Mouse (Mus musculus) monocyte, adult 5-6 weeks (primary cell): ENCODE results near the gene Gpr84. TPM values are rescaled to one million over a fixed set of nuclear protein-coding genes. Genes with fewer than 3 reads are reported as not detected.
A peak's percentile ranks its signal among the peaks of the same experiment; 100 is the strongest.

ENCODE experiments used
- ATAC-seq: fragments of 153-309, 156-312 bp; replicated peaks from 2 replicates; pipeline ENCODE4 v1.8.0; 2017; ENCODE audit warnings: mild to moderate bottlenecking; ENCODE audit not compliant: low TSS enrichment, insufficient number of reproducible peaks, severe bottlenecking, poor library complexity, low FRiP score
- total RNA-seq: library from RNA; stranded (forward); fragments of 200-1000, 200-491, 200-594 nt; gene quantifications from 3 replicates; pipeline ENCODE4 v1.2.3, GENCODE M21; 2017

The Gpr84 gene
- total RNA-seq, 1 experiment from 2014 or later = 1.2 TPM

- no peak for ATAC-seq
These were observed 3.2 kb upstream of the Gpr84 start for GRCm38 (mm10) chr15:103313495-103314095.

- no peak for ATAC-seq
These were observed 1.4 kb downstream of the Gpr84 start for GRCm38 (mm10) chr15:103308876-103309580.

GRCm38 (mm10) chr15:103308056-103308875 lies 2.1 kb downstream of the Gpr84 start:
- no peak for ATAC-seq

- ATAC-seq = peak; percentile 62
These were observed 3.3 kb downstream of the Gpr84 start for GRCm38 (mm10) chr15:103307125-103307524.

GRCm38 (mm10) chr15:103305792-103306645 lies 4.4 kb downstream of the Gpr84 start:
- no peak for ATAC-seq

- ATAC-seq = peak; percentile 90
These were observed 5.2 kb downstream of the Gpr84 start for GRCm38 (mm10) chr15:103305070-103305678.

GRCm38 (mm10) chr15:103304616-103304969 lies 5.8 kb downstream of the Gpr84 start:
- no peak for ATAC-seq

GRCm38 (mm10) chr15:103303916-103304615 lies 6.3 kb downstream of the Gpr84 start:
- no peak for ATAC-seq

GRCm38 (mm10) chr15:103302341-103303021 lies 7.9 kb downstream of the Gpr84 start:
- ATAC-seq = no peak

- no peak for ATAC-seq
These were observed 8.7 kb downstream of the Gpr84 start for GRCm38 (mm10) chr15:103301547-103302340.

GRCm38 (mm10) chr15:103301046-103301445 lies 9.4 kb downstream of the Gpr84 start:
- ATAC-seq = no peak

- ATAC-seq = no peak
These were observed 9.9 kb downstream of the Gpr84 start for GRCm38 (mm10) chr15:103300560-103300959.

- no peak for ATAC-seq
These were observed 10.3 kb downstream of the Gpr84 start for GRCm38 (mm10) chr15:103300067-103300471.

GRCm38 (mm10) chr15:103299644-103300043 lies 10.8 kb downstream of the Gpr84 start:
- no peak for ATAC-seq

GRCm38 (mm10) chr15:103298861-103299616 lies 11.4 kb downstream of the Gpr84 start:
- ATAC-seq = no peak

GRCm38 (mm10) chr15:103298026-103298425 lies 12.4 kb downstream of the Gpr84 start:
- no peak for ATAC-seq
